Mouse (Mus musculus) mouse embryonic stem cell (cell line): Measurements from ENCODE around the gene Sgip1.

ENCODE experiments used
- in situ Hi-C, 2 experiments: fragments of 300-500 bp; cut with MboI; formaldehyde crosslinking; loops; 1 replicate in 1 of 2; 3 replicates in 1 of 2; pipeline ENCODE4 v1.14.3; 2019 to 2020; ENCODE audit warnings: low sequenced_read_pairs in 2 of 2, low pct_unique_long_range_greater_than_20kb in 1 of 2, mixed read lengths in 1 of 2; ENCODE audit not compliant: unreplicated experiment in 1 of 2

Sgip1 gene

DNA sequence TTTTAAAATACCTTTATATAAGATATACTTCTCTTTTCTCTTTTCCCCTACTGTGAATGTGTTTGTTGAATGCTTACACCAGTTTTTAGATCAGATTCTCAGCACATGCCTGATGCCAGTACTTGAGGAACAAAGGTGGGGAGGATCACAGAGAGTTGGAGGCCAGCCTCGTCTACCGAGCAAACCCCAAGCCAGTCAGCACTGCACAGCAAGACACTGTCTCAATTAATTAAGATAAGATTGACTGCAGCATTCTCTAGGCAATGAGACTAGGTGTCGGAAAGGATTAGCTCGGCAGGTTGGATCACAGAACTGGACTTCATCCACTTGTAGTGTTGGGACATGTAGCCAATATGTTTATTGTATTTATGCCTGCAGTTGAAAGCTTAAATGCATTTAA, 246.2 kb downstream of the Sgip1 start:
- in situ Hi-C loops, result loop anchor here in 1 of 2 experiments (25.0 kb wide), 1 partner anchor 200 kb away; no protein-coding TSS in a partner anchor

DNA sequence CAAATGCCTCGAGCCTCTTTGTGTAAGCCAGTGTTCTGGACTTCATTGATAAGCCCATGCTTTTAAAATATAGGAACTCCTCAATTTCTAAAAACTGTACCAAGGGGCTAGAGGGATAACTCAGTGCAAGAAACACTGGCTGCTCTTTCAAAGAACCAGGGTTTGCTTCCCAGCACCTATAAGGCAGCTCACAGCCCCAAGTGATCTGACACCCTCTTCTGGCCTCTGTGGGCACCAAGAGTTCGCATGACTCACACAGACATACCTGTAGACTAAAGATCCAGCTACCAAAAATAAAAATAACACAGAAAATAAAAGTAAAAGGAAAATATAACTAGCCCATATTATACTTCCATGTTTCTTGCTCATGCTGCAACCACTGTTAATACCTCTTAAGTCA, 246.7 kb downstream of the Sgip1 start:
- in situ Hi-C loops, result loop anchor here in 1 of 2 experiments (25.0 kb wide), 1 partner anchor 200 kb away; no protein-coding TSS in a partner anchor

DNA sequence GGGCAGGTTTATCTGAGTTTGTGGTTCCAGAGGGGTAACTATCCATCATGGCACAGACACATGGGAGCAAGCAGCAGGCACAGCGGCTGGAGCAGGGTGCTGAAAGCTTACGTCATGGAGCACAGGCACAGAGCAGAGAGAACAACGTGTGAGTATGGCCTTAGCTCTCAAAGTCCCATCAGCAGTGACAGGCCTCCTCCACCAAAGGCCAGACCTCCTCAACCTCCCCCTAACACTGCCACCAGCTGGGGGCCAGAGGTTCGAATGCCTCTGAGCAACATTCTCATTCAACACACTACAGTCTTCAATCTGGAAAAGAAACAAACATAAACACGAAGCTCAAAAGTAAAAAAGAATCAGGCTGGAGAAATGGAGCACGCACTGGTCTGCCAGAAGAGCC, 247.4 kb downstream of the Sgip1 start:
- in situ Hi-C loops, result loop anchor here in 1 of 2 experiments (25.0 kb wide), 1 partner anchor 199 kb away; no protein-coding TSS in a partner anchor

DNA sequence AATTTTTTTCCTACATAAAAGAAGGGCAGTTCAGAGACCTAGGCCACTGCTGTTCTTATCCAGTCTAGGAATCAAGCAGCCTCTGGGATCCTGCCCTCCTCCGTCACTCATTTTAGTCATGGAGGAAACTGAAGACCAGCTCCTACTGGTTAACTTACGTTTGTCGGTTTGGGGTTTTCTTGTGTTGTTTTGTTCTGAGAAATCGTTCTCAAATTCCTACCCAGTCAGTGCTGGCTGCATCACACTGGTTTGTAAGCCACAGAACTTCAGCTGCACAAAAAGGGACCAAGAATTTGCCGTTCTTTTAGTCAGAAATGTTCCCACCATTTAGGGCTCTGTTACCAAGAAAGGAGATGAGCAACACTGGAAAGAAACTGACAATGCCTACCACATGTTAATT, 248.3 kb downstream of the Sgip1 start:
- in situ Hi-C loops, result loop anchor here in 1 of 2 experiments (25.0 kb wide), 1 partner anchor 198 kb away; no protein-coding TSS in a partner anchor

DNA sequence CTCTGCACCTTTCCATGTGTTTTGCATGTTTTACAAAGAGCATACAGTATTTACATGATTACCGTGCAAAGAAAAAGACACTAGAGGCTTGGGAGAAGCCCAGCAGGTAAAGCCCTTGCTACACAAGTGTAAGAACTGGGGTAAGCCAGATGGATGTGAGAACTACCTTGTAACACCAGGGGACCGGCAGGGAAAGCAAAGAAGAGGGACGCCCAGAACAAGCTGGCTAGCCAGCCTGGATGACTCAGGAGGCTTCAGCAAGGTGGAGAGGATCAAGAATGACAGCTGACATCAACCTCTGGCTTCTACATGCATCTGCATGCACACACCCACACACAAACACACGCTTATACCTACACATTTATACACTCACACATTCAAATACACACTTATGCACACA, 248.9 kb downstream of the Sgip1 start:
- in situ Hi-C loops, result loop anchor here in 1 of 2 experiments (25.0 kb wide), 1 partner anchor 197 kb away; no protein-coding TSS in a partner anchor

DNA sequence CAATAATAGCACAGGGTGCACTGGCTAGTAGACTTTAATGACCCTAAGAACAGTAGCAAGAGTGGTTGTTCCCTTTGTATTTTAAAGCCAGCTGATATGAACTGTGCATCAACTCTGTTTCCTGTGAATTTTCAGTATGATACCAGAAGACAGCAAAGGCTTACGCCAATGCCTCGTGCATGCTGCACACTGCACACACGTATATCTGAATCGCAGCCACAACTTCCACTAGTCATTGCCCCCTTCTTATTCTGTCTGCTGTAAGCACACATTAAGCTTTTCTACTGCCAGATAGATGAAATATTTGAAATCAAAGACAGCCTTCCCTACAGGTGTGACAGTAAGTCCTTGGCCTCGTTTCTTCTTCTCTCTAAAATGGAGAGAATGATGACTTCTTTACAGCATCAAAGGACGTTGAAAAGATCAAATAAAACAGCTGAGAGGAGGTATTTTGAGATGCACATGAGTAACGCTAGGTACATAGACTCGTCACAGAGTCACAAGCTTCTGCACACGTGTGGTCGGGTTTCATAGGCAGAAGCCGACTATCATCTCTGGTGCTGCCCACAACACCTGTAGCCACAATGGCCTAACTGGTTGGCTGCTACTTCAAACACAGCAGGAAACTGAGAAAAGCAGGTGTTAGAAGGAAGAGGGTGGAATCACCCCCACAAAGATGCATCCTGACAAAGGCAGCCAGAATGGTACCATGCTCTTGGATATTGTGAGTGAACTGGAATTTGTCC, 249.7 kb downstream of the Sgip1 start:
- in situ Hi-C loops, result loop anchor here in 1 of 2 experiments (25.0 kb wide), 1 partner anchor 197 kb away; no protein-coding TSS in a partner anchor

DNA sequence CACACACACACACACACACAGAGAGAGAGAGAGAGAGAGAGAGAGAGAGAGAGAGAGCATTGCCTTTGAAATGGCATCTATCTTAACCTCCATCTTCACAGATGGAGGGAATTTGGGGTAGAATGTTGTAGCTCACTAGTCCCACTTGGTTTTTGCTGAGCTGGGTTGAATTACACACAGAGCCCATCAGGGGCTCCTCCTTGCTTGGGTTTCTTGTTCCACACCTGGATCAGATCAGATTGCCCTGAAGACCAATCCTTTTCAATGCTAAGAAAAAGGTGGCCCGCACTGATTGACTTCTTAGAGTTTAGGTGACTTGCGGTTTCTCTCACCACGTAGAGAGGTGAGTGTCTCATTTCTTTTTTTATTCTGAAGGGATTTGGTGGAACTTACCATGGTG, 250.6 kb downstream of the Sgip1 start:
- in situ Hi-C loops, result loop anchor here in 1 of 2 experiments (25.0 kb wide), 1 partner anchor 196 kb away; no protein-coding TSS in a partner anchor

DNA sequence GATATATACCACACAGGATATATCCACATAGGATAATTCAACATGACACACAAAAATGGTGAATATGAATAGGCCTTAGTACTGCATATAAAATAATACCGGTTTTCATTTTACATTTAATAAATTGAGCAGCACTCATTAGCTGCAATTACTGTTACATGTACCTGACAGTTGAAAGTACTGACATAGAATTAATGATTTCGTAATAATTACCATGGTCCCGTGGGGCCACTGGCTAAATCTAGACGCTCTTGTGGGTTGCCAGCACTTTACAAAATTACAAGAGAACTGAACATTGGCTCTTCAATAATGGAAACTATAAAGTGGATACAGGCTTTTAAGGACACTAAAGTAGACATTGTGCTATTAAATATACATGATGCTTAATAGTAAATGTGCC, 263.6 kb downstream of the Sgip1 start:
- in situ Hi-C loops, result no loop called here

DNA sequence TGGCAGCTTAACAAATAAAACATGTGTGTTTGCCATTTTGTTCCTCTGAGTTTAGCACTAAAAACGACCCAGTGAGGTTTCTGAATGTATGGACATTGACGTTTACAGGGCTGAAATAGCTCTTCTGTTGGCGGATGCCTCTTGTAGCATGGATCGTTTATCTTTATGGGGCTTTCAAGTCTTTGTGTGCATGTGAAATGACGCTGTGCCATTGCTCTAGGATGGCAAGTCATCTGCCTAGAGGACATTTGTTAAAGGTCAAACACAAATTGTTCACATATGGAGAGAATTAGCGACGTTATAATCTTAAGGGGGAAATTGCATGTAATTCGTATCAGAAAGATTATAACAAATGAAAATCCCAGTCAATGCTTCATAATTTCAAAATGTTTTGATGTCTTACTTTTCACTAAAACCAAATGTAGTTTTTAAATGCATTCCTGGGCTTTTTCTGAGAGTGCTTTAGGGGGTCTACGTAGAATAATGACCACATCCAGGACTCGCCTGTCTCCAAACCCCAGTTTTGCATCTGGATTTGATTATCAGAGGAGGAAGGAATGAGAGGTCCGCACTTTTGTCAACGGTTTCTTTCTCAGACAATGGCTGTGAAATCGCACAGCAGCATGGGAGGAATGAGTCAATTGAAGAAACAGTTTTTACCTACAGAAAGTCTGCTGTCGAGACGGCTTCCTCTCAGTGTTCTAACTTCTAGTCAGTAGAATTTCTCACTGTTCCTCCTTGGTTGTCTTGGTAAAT, 264.3 kb downstream of the Sgip1 start:
- in situ Hi-C loops, result no loop called here

DNA sequence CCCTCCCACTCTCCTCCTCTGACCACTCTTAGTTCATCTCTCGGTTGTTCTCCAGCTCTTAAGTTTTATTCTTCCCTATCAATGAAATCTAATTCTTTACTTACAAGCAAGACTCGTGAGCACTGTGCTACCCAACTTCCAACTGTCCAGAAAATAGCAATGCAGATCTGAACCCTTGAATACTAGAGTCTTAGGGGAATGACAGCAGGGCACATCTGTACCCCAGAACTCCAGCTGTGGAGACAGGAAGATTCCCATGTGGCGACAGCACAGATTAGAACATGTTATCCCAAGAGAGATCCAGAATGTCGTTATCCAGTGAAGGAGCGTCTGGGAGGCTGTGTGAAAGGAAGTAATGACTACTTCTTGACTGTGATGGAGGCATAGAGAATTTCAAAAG, 265.2 kb downstream of the Sgip1 start:
- in situ Hi-C loops, result no loop called here

DNA sequence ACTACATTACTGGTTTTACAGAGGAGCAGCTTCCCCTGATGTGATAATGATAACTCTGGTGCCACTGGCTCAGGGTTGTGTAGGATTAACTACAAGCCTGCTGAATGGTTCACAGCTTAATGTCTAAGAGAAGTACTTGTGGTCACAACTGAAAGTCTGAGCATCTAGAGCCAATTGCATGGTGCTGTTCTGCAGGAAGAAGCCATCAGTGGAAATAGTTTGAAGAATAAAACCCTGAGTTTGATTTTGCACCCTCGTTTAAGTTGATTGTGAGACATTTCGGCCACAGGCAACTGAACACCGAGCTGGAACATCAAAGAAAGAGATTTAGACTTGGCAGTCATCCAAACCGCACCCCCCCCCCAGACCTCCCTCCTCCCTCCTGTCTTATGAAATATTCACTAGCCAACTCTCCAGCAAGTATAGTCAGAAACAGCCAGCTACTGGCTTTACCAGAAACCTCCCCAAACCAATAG, 265.9 kb downstream of the Sgip1 start:
- in situ Hi-C loops, result no loop called here

DNA sequence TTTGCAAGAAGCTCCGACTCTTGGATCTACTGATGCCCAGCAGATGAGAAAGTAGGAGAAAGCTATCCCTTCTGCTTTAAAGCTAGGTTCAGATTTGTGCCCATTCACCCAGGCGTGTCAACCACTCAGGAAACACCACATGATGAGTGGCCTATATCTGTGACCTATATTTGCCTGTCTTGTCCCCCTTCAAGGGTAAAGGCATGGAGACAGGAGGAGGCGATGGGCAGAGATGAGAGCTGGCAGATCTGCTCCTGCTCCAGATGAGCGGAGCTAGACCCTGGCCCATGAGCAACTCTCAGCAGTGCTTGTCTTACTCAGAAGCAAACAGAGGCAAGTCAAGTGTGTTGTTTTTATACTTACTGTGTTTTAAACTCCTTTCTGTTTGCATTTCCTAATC, 269.6 kb downstream of the Sgip1 start:
- in situ Hi-C loops, result no loop called here

DNA sequence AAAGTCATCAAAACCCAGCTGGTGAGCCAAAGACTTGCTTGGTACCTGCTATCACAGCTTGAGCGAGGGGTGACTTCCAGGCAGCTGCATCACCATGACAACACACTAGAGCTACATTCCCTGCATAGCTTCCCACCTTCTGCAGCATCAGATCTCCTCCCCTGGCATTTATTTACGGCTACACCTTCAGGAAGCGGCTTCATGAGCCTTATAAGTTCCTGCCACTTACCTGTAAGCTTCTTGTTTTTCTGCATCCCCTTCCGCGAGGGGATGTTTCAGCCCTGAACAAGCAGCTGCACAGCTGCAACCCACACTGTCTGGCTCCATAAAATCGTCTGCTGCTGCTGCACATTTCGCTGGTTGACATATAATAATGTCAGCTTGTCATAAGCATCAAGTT, 270.7 kb downstream of the Sgip1 start:
- in situ Hi-C loops, result no loop called here

DNA sequence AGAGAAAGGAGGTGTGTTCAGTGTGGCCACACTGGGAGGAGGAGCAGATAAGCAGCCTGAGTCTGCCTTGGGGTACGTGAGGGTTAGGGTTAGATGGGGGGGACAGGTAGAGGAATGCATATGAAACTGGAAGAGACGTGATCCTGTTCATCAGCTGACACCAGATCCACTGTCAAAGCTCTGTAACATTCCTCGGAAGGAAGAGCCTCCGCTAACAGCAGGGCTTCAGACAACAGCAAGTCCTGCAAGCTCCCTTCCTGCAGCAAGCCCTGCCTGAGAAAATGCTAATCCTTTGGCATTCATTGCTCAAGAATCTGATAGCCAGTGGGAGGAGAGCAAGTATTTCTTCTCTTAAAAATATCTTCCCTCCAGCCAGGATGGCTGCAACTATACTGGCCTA, 272.4 kb downstream of the Sgip1 start:
- in situ Hi-C loops, result no loop called here
